ENCODE assay signal across 18 mouse cellular contexts in genomic region chr8:118602074-118602473, GRCm38 (mm10).
DNase-seq lines count a peak whose midpoint lies in the region; ATAC-seq and TF ChIP-seq lines count a peak whose summit lies in the region.
"Had no signal": no experiment of that assay in that cellular context is flagged by ENCODE, and none has a peak within 500 bp of the region (broad histone marks: within the 10 kb centered on the region; RNA-seq: fewer than 3 reads in every experiment).

No protein-coding gene starts in this region.

- DNase-seq in forebrain, postnatal 0 days, result no peak
- DNase-seq in forebrain, embryonic 11.5 days (ENCODE audit: low spot score), result no peak
- no peak for DNase-seq in kidney, postnatal 25 days
- peak; percentile 34 for DNase-seq in midbrain, postnatal 0 days (ENCODE audit: low spot score)
- peak; percentile 80 for DNase-seq in brain, embryonic 14.5 days (ENCODE audit: low read depth)
- no peak for DNase-seq in adipocyte (ENCODE audit: low spot score)
- DNase-seq: cerebellum, postnatal 36 days; heart, adult 18-20 months; heart, postnatal 4 days; liver, embryonic 13.5 days; thymus, postnatal 25 days had no signal

- TF ChIP-seq POLR2A in brain, embryonic 14.5 days (IDR thresholded peaks at IDR 0.05; ENCODE audit: borderline replicate concordance, extremely low read depth, insufficient read depth, insufficient read length, poor library complexity, severe bottlenecking), result no peak

- no peaks in the 10 kb centered on the region for H3K36me3 ChIP-seq in forebrain, postnatal 0 days (ENCODE audit: insufficient read depth)
- H3K36me3 ChIP-seq in forebrain, embryonic 11.5 days (ENCODE audit: control insufficient read depth, insufficient read depth, low read length), result no peaks in the 10 kb centered on the region
- H3K36me3 ChIP-seq in kidney, embryonic 15.5 days, result no peaks in the 10 kb centered on the region
- no peaks in the 10 kb centered on the region for H3K36me3 ChIP-seq in midbrain, postnatal 0 days (ENCODE audit: insufficient read depth, low read length)
- no peaks in the 10 kb centered on the region for H3K36me3 ChIP-seq in midbrain, embryonic 16.5 days (ENCODE audit: control insufficient read depth, insufficient read depth, low read length)
- H3K36me3 ChIP-seq: intestine, embryonic 15.5 days; limb, embryonic 12.5 days; liver, embryonic 13.5 days; midbrain, embryonic 12.5 days; stomach, embryonic 15.5 days had no signal

- H3K9me3 ChIP-seq in forebrain, postnatal 0 days (ENCODE audit: low read length), result no peaks in the 10 kb centered on the region
- no peaks in the 10 kb centered on the region for H3K9me3 ChIP-seq in forebrain, embryonic 11.5 days (ENCODE audit: control insufficient read depth, low read length)
- 0 out of 2 replicates have a peak, but pooled peaks cover 3% of the 10 kb centered on the region for H3K9me3 ChIP-seq in kidney, embryonic 15.5 days (replicated peaks)
- H3K9me3 ChIP-seq in midbrain, postnatal 0 days (ENCODE audit: low read length), result no peaks in the 10 kb centered on the region
- H3K9me3 ChIP-seq in midbrain, embryonic 16.5 days (replicated peaks; ENCODE audit: control insufficient read depth, low read length, poor library complexity, severe bottlenecking), result no peaks in the 10 kb centered on the region
- H3K9me3 ChIP-seq: intestine, embryonic 15.5 days; limb, embryonic 12.5 days; midbrain, embryonic 12.5 days; stomach, embryonic 15.5 days had no signal

- 33% methylated on average over 8 of the region's 8 CpGs for WGBS in forebrain, postnatal 0 days
- WGBS in forebrain, embryonic 11.5 days, result 74% methylated on average over 8 of the region's 8 CpGs
- 34% methylated on average over 8 of the region's 8 CpGs for WGBS in kidney, embryonic 15.5 days
- WGBS in midbrain, postnatal 0 days, result 63% methylated on average over 8 of the region's 8 CpGs
- WGBS in midbrain, embryonic 16.5 days, result 63% methylated on average over 8 of the region's 8 CpGs

- H3K27me3 ChIP-seq in forebrain, postnatal 0 days (ENCODE audit: insufficient read depth, low read length), result no peaks in the 10 kb centered on the region
- H3K27me3 ChIP-seq in forebrain, embryonic 11.5 days (ENCODE audit: control insufficient read depth, insufficient read depth, low read length), result no peaks in the 10 kb centered on the region
- no peaks in the 10 kb centered on the region for H3K27me3 ChIP-seq in kidney, embryonic 15.5 days
- H3K27me3 ChIP-seq in midbrain, postnatal 0 days (ENCODE audit: insufficient read depth, low read length), result no peaks in the 10 kb centered on the region
- no peaks in the 10 kb centered on the region for H3K27me3 ChIP-seq in midbrain, embryonic 16.5 days (ENCODE audit: control insufficient read depth, insufficient read depth, low read depth, low read length)
- H3K27me3 ChIP-seq: intestine, embryonic 15.5 days; limb, embryonic 12.5 days; liver, embryonic 13.5 days; midbrain, embryonic 12.5 days; stomach, embryonic 15.5 days had no signal

- no peak for TF ChIP-seq CTCF in forebrain, postnatal 0 days (IDR thresholded peaks at IDR 0.05; ENCODE audit: low read depth)
- TF ChIP-seq CTCF in midbrain, postnatal 0 days (IDR thresholded peaks at IDR 0.05), result no peak
- TF ChIP-seq CTCF in brain, embryonic 14.5 days (IDR thresholded peaks at IDR 0.05; ENCODE audit: borderline replicate concordance, extremely low read depth, insufficient read depth, insufficient read length), result no peak

- no peaks in the 10 kb centered on the region for H3K4me1 ChIP-seq in forebrain, postnatal 0 days (ENCODE audit: insufficient read depth)
- no peaks in the 10 kb centered on the region for H3K4me1 ChIP-seq in forebrain, embryonic 11.5 days (replicated peaks; ENCODE audit: control insufficient read depth, insufficient read depth, low read length)
- H3K4me1 ChIP-seq in kidney, embryonic 15.5 days, result peaks cover 17% of the 10 kb centered on the region
- H3K4me1 ChIP-seq in midbrain, postnatal 0 days (ENCODE audit: insufficient read depth, low read length), result no peaks in the 10 kb centered on the region
- peaks cover 5% of the 10 kb centered on the region; the same call in 1 of the 2 replicates for H3K4me1 ChIP-seq in midbrain, embryonic 16.5 days (ENCODE audit: control insufficient read depth, insufficient read depth, low read length)
- H3K4me1 ChIP-seq: intestine, embryonic 15.5 days; liver, embryonic 13.5 days; stomach, embryonic 15.5 days had no signal

- H3K9ac ChIP-seq in forebrain, postnatal 0 days, result no peak overlapping the region
- no peak overlapping the region for H3K9ac ChIP-seq in forebrain, embryonic 11.5 days (ENCODE audit: low read length)
- H3K9ac ChIP-seq in kidney, embryonic 15.5 days, result no peak overlapping the region
- no peak overlapping the region for H3K9ac ChIP-seq in midbrain, postnatal 0 days (replicated peaks; ENCODE audit: low read length, poor library complexity, severe bottlenecking)
- no peak overlapping the region for H3K9ac ChIP-seq in midbrain, embryonic 16.5 days (ENCODE audit: low read depth, low read length)
- H3K9ac ChIP-seq: intestine, embryonic 15.5 days; limb, embryonic 12.5 days; liver, embryonic 13.5 days; midbrain, embryonic 12.5 days; stomach, embryonic 15.5 days had no signal

- H3K4me2 ChIP-seq in forebrain, postnatal 0 days (ENCODE audit: low read depth), result no peak overlapping the region
- H3K4me2 ChIP-seq in forebrain, embryonic 11.5 days (ENCODE audit: low read depth, low read length, severe bottlenecking), result no peak overlapping the region
- peak overlapping the region; percentile 15; the same call in 1 of the 2 replicates for H3K4me2 ChIP-seq in kidney, embryonic 15.5 days
- no peak overlapping the region for H3K4me2 ChIP-seq in midbrain, postnatal 0 days (ENCODE audit: low read depth, low read length, poor library complexity, severe bottlenecking)
- H3K4me2 ChIP-seq in midbrain, embryonic 16.5 days (ENCODE audit: low read length), result no peak overlapping the region
- H3K4me2 ChIP-seq: intestine, embryonic 15.5 days; limb, embryonic 12.5 days; liver, embryonic 13.5 days; midbrain, embryonic 12.5 days; stomach, embryonic 15.5 days had no signal

- no peak overlapping the region for H3K4me3 ChIP-seq in forebrain, postnatal 0 days (ENCODE audit: low read depth, low read length)
- H3K4me3 ChIP-seq in forebrain, embryonic 11.5 days (ENCODE audit: low read depth, low read length), result no peak overlapping the region
- no peak overlapping the region for H3K4me3 ChIP-seq in kidney, embryonic 15.5 days (replicated peaks)
- H3K4me3 ChIP-seq in midbrain, postnatal 0 days (ENCODE audit: low read depth, low read length), result no peak overlapping the region
- H3K4me3 ChIP-seq in midbrain, embryonic 16.5 days (ENCODE audit: low read depth, low read length), result no peak overlapping the region
- H3K4me3 ChIP-seq: erythroblast, embryonic 14.5 days; intestine, embryonic 15.5 days; limb, embryonic 12.5 days; liver, embryonic 13.5 days; midbrain, embryonic 12.5 days; stomach, embryonic 15.5 days had no signal

- H3K27ac ChIP-seq in forebrain, postnatal 0 days (ENCODE audit: low read depth, low read length), result no peak overlapping the region
- no peak overlapping the region for H3K27ac ChIP-seq in forebrain, embryonic 11.5 days (ENCODE audit: low read depth, low read length)
- H3K27ac ChIP-seq in kidney, embryonic 15.5 days, result 0 out of 2 replicates have a peak overlapping the region, but pooled peaks have one; percentile 7
- H3K27ac ChIP-seq in midbrain, postnatal 0 days (ENCODE audit: low read depth, low read length), result no peak overlapping the region
- no peak overlapping the region for H3K27ac ChIP-seq in midbrain, embryonic 16.5 days (ENCODE audit: low read length)
- H3K27ac ChIP-seq: intestine, embryonic 15.5 days; limb, embryonic 12.5 days; liver, embryonic 13.5 days; midbrain, embryonic 12.5 days; stomach, embryonic 15.5 days had no signal

- peak; percentile 27; the same call in 1 of the 2 replicates for ATAC-seq in forebrain, postnatal 0 days
- ATAC-seq in forebrain, embryonic 11.5 days (replicated peaks; ENCODE audit: low FRiP score), result no peak
- ATAC-seq in kidney, embryonic 15.5 days (replicated peaks; ENCODE audit: low FRiP score), result peak; percentile 68; the same call in 1 of the 2 replicates
- no peak for ATAC-seq in midbrain, postnatal 0 days (ENCODE audit: low FRiP score)
- no peak for ATAC-seq in midbrain, embryonic 16.5 days
- ATAC-seq: intestine, embryonic 15.5 days had no signal

Comparison
In these comparisons a context has a peak if more than half of its experiments do, and no peak if none do; other contexts are left out.
1. ATAC-seq: peak in forebrain, postnatal 0 days (single experiment) and kidney, embryonic 15.5 days (single experiment); none in forebrain, embryonic 11.5 days (single experiment), midbrain, postnatal 0 days (single experiment) and midbrain, embryonic 16.5 days (single experiment).
2. DNase-seq: peak in midbrain, postnatal 0 days (single experiment) and brain, embryonic 14.5 days (single experiment); none in forebrain, postnatal 0 days (single experiment), forebrain, embryonic 11.5 days (single experiment), kidney, postnatal 25 days (0 of 2) and adipocyte (single experiment).